Mouse (Mus musculus): ENCODE results near the gene Crk. TPM values are rescaled to one million over a fixed set of nuclear protein-coding genes. Genes with fewer than 3 reads are reported as not detected.
"Not testable (repeated sequence)": the region's sequence is repeated elsewhere in the genome, so short reads cannot be mapped to it uniquely, and the experiment has no call there.

The Crk gene
- polyA plus RNA-seq, 1 experiment, result 56.9 TPM

- Histone ChIP-seq H3K4me3 (ENCODE audit: insufficient read depth, low read depth, low read length) (no peak overlapping the region), H3K4me1 (ENCODE audit: control insufficient read depth, insufficient read depth, insufficient read length, low read length) (peaks cover 8% of the 10 kb centered on the region; the same call in 1 of the 2 replicates), H3K27ac (replicated peaks; ENCODE audit: low read depth, low read length) (no peak overlapping the region)
Observed at GRCm38 (mm10) chr11:75689977-75690376, 10.9 kb downstream of the Crk start.

- no peak overlapping the region for H3K27ac ChIP-seq (replicated peaks; ENCODE audit: low read depth, low read length)
- H3K4me1 ChIP-seq (ENCODE audit: control insufficient read depth, insufficient read depth, insufficient read length, low read length), result peaks cover 8% of the 10 kb centered on the region; the same call in 1 of the 2 replicates
- H3K4me3 ChIP-seq (ENCODE audit: insufficient read depth, low read depth, low read length), result no peak overlapping the region
Observed at GRCm38 (mm10) chr11:75691047-75691446, 12.0 kb downstream of the Crk start.

- H3K27ac ChIP-seq (replicated peaks; ENCODE audit: low read depth, low read length), result no peak overlapping the region
- no peak overlapping the region for H3K4me3 ChIP-seq (ENCODE audit: insufficient read depth, low read depth, low read length)
- no peaks in the 10 kb centered on the region for H3K4me1 ChIP-seq (ENCODE audit: control insufficient read depth, insufficient read depth, insufficient read length, low read length)
Observed at GRCm38 (mm10) chr11:75693570-75693969, 14.5 kb downstream of the Crk start.

- H3K4me3 ChIP-seq (ENCODE audit: insufficient read depth, low read depth, low read length); H3K27ac ChIP-seq (replicated peaks; ENCODE audit: low read depth, low read length); H3K4me1 ChIP-seq (ENCODE audit: control insufficient read depth, insufficient read depth, insufficient read length, low read length): not testable (repeated sequence)
Observed at GRCm38 (mm10) chr11:75697464-75697863, 18.4 kb downstream of the Crk start.

GRCm38 (mm10) chr11:75700557-75700956 is 21.5 kb downstream of the Crk start:
- Histone ChIP-seq H3K4me1 (ENCODE audit: control insufficient read depth, insufficient read depth, insufficient read length, low read length) (no peaks in the 10 kb centered on the region), H3K27ac (replicated peaks; ENCODE audit: low read depth, low read length) (no peak overlapping the region), H3K4me3 (ENCODE audit: insufficient read depth, low read depth, low read length) (no peak overlapping the region)

GRCm38 (mm10) chr11:75702761-75703160 is 23.7 kb downstream of the Crk start:
- no peak overlapping the region for H3K4me3 ChIP-seq (ENCODE audit: insufficient read depth, low read depth, low read length)
- H3K27ac ChIP-seq (replicated peaks; ENCODE audit: low read depth, low read length), result no peak overlapping the region
- H3K4me1 ChIP-seq (ENCODE audit: control insufficient read depth, insufficient read depth, insufficient read length, low read length), result no peaks in the 10 kb centered on the region

- no peak overlapping the region for H3K27ac ChIP-seq (replicated peaks; ENCODE audit: low read depth, low read length)
- H3K4me3 ChIP-seq (ENCODE audit: insufficient read depth, low read depth, low read length), result no peak overlapping the region
- H3K4me1 ChIP-seq (ENCODE audit: control insufficient read depth, insufficient read depth, insufficient read length, low read length), result no peaks in the 10 kb centered on the region
Observed at GRCm38 (mm10) chr11:75703748-75704147, 24.7 kb downstream of the Crk start.

- no peak overlapping the region for H3K4me3 ChIP-seq (ENCODE audit: insufficient read depth, low read depth, low read length)
- H3K4me1 ChIP-seq (ENCODE audit: control insufficient read depth, insufficient read depth, insufficient read length, low read length), result no peaks in the 10 kb centered on the region
- H3K27ac ChIP-seq (replicated peaks; ENCODE audit: low read depth, low read length), result no peak overlapping the region
Observed at GRCm38 (mm10) chr11:75713949-75714348, 34.9 kb downstream of the Crk start.

- H3K27ac ChIP-seq (replicated peaks; ENCODE audit: low read depth, low read length), result no peak overlapping the region
- peak overlapping the region; percentile 36 for H3K4me3 ChIP-seq (ENCODE audit: insufficient read depth, low read depth, low read length)
- no peaks in the 10 kb centered on the region for H3K4me1 ChIP-seq (ENCODE audit: control insufficient read depth, insufficient read depth, insufficient read length, low read length)
Observed at GRCm38 (mm10) chr11:75715556-75715955, 36.5 kb downstream of the Crk start.

- H3K27ac ChIP-seq (replicated peaks; ENCODE audit: low read depth, low read length), result no peak overlapping the region
- no peaks in the 10 kb centered on the region for H3K4me1 ChIP-seq (ENCODE audit: control insufficient read depth, insufficient read depth, insufficient read length, low read length)
Observed at GRCm38 (mm10) chr11:75716661-75717325, 37.7 kb downstream of the Crk start.

GRCm38 (mm10) chr11:75722339-75722738 is 43.3 kb downstream of the Crk start:
- Histone ChIP-seq H3K4me3 (ENCODE audit: insufficient read depth, low read depth, low read length) (no peak overlapping the region), H3K27ac (replicated peaks; ENCODE audit: low read depth, low read length) (no peak overlapping the region), H3K4me1 (ENCODE audit: control insufficient read depth, insufficient read depth, insufficient read length, low read length) (no peaks in the 10 kb centered on the region)

More at GRCm38 (mm10) chr11:75716661-75717325, 37.7 kb downstream of the Crk start:
- H3K4me3 ChIP-seq (ENCODE audit: insufficient read depth, low read depth, low read length), result no peak overlapping the region

- Histone ChIP-seq H3K4me3 (ENCODE audit: insufficient read depth, low read depth, low read length) (no peak overlapping the region), H3K27ac (replicated peaks; ENCODE audit: low read depth, low read length) (no peak overlapping the region), H3K4me1 (ENCODE audit: control insufficient read depth, insufficient read depth, insufficient read length, low read length) (no peaks in the 10 kb centered on the region)
Observed at GRCm38 (mm10) chr11:75727168-75727567, 48.1 kb downstream of the Crk start.

- H3K4me1 ChIP-seq (ENCODE audit: control insufficient read depth, insufficient read depth, insufficient read length, low read length); H3K4me3 ChIP-seq (ENCODE audit: insufficient read depth, low read depth, low read length); H3K27ac ChIP-seq (replicated peaks; ENCODE audit: low read depth, low read length): not testable (repeated sequence)
Observed at GRCm38 (mm10) chr11:75727659-75728058, 48.6 kb downstream of the Crk start.

GRCm38 (mm10) chr11:75732434-75733226 is 53.6 kb downstream of the Crk start, which contains the start of gene Ywhae:
Ywhae (plus strand) TSS chr11:75732869.
- Histone ChIP-seq H3K27ac (replicated peaks; ENCODE audit: low read depth, low read length) (peak within 1 kb of the TSS; percentile 97), H3K4me3 (ENCODE audit: insufficient read depth, low read depth, low read length) (peak within 1 kb of the TSS; percentile 92), H3K4me1 (ENCODE audit: control insufficient read depth, insufficient read depth, insufficient read length, low read length) (peaks cover 14% of the 10 kb centered on the region)

- H3K4me3 ChIP-seq (ENCODE audit: insufficient read depth, low read depth, low read length), result peak overlapping the region; percentile 92
- peaks cover 19% of the 10 kb centered on the region for H3K4me1 ChIP-seq (ENCODE audit: control insufficient read depth, insufficient read depth, insufficient read length, low read length)
- H3K27ac ChIP-seq (replicated peaks; ENCODE audit: low read depth, low read length), result peak overlapping the region; percentile 97
Observed at GRCm38 (mm10) chr11:75733227-75733940, 54.3 kb downstream of the Crk start.
